Mouse (Mus musculus): ENCODE results near the gene 2510039O18Rik.

DNA sequence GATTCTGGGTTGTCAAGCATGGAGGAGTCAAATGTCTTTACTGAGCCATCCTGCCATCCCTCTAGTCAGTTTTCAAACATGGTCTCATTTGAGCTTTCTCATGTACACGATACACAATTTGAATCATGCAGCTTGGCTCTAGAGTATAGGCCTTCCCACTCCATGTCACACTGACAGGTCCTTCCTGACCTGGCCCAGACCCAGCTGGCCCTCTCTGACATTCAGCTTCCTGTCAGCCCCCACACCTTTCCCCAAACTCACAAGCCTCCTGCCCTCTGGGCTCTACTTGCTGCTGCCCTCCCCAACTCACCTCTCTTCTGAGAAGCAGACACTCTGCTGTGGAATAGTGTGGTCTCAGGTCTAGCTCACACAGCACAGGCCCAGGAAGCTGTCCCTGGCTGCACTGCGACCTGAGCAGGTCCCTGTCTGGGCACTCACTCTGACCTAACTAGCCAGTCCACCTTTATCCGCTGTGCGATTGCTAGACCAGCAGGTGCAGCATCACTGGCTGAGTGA lies 44.8 kb upstream of the 2510039O18Rik start:
- TF ChIP-seq TAL1 (conservative IDR thresholded peaks at IDR 0.05; ENCODE audit: low read depth, low read length) (no peak), CTCF (IDR thresholded peaks at IDR 0.05; ENCODE audit: low read depth, low read length) (no peak), GATA1 (IDR thresholded peaks at IDR 0.05; ENCODE audit: borderline replicate concordance, low read length) (no peak)

All from G1E (cell line).